Mouse (Mus musculus) G1E (cell line): ENCODE data around the gene Hsd17b13.

ENCODE experiments used
- CTCF ChIP-seq: IDR thresholded peaks from 2 replicates; pipeline ENCODE4 v1.5.1; 2012; ENCODE audit warnings: low read depth, low read length, inconsistent platforms, mixed read lengths
- TAL1 ChIP-seq: conservative IDR thresholded peaks from 2 replicates; pipeline ENCODE4 v1.6.1; 2012; ENCODE audit warnings: low read depth, low read length, inconsistent platforms, mixed read lengths

GRCm38 (mm10) chr5:103977907-103978570 is 829 bp upstream of the Hsd17b13 start:
- TF ChIP-seq CTCF (no peak), TAL1 (no peak)
